Mouse (Mus musculus): ENCODE measurements around the gene Gm45623. TPM values are rescaled to one million over a fixed set of nuclear protein-coding genes. Genes with fewer than 3 reads are reported as not detected.

Gene Gm45623
- polyA plus RNA-seq, 1 experiment from 2014 or later, result 1.1 TPM

- Histone ChIP-seq H3K27me3 (ENCODE audit: control insufficient read depth, insufficient read depth, low read length) (no peaks in the 10 kb centered on the region), H3K9ac (replicated peaks; ENCODE audit: low read length) (peak within 1 kb of the TSS; percentile 92), H3K4me3 (replicated peaks; ENCODE audit: low read depth, low read length) (peak within 1 kb of the TSS; percentile 71), H3K4me2 (ENCODE audit: low read length) (peak within 1 kb of the TSS; percentile 70), H3K9me3 (ENCODE audit: control insufficient read depth, low read length) (no peaks in the 10 kb centered on the region), H3K4me1 (ENCODE audit: control insufficient read depth, insufficient read depth, low read length) (peaks cover 52% of the 10 kb centered on the region), H3K27ac (replicated peaks; ENCODE audit: low read depth, low read length) (peak within 1 kb of the TSS; percentile 99), H3K36me3 (ENCODE audit: control insufficient read depth, insufficient read depth, low read length) (no peaks in the 10 kb centered on the region)
- DNase-seq (peak; percentile 97), ATAC-seq (ENCODE audit: low FRiP score, low TSS enrichment) (peak; percentile 88)
- WGBS, result 2% methylated on average over 60 of the region's 62 CpGs
Measured at GRCm38 (mm10) chr13:56702469-56703221, 51.0 kb downstream of the Gm45623 start, which contains the start of gene Smad5. Smad5 (plus strand) TSS chr13:56703010.

Other genes with a start within 250 kb of the Gm45623 start
- 3.3 and 3.7 TPM in 2 replicates for gene Fbxl21, start 231.4 kb downstream of the Gm45623 start, polyA plus RNA-seq (2014; fragmentation: Nextera tagmentation; extraction: Ambion mirVana)
- not detected in 2 replicates for gene Lect2, start 205.3 kb downstream of the Gm45623 start, polyA plus RNA-seq (2014; fragmentation: Nextera tagmentation; extraction: Ambion mirVana)
- 0.63 and 2.7 TPM in 2 replicates for gene Tgfbi, start 144.3 kb downstream of the Gm45623 start, polyA plus RNA-seq (2014; fragmentation: Nextera tagmentation; extraction: Ambion mirVana)
- 20.4 and 35.7 TPM in 2 replicates for gene Smad5, start 50.8 kb downstream of the Gm45623 start, polyA plus RNA-seq (2014; fragmentation: Nextera tagmentation; extraction: Ambion mirVana)
- gene Trpc7, start 142.2 kb upstream of the Gm45623 start, polyA plus RNA-seq (2014; fragmentation: Nextera tagmentation; extraction: Ambion mirVana), result 4.3 and 4.4 TPM in 2 replicates

Measured in midbrain, embryonic 14.5 days (tissue).